Mouse (Mus musculus): Measurements from ENCODE around the gene Mrpl36. TPM values are rescaled to one million over a fixed set of nuclear protein-coding genes. Genes with fewer than 3 reads are reported as not detected.

The Mrpl36 gene
- 51.6 TPM for polyA plus RNA-seq (2017; shearing (Covaris generic))

DNA sequence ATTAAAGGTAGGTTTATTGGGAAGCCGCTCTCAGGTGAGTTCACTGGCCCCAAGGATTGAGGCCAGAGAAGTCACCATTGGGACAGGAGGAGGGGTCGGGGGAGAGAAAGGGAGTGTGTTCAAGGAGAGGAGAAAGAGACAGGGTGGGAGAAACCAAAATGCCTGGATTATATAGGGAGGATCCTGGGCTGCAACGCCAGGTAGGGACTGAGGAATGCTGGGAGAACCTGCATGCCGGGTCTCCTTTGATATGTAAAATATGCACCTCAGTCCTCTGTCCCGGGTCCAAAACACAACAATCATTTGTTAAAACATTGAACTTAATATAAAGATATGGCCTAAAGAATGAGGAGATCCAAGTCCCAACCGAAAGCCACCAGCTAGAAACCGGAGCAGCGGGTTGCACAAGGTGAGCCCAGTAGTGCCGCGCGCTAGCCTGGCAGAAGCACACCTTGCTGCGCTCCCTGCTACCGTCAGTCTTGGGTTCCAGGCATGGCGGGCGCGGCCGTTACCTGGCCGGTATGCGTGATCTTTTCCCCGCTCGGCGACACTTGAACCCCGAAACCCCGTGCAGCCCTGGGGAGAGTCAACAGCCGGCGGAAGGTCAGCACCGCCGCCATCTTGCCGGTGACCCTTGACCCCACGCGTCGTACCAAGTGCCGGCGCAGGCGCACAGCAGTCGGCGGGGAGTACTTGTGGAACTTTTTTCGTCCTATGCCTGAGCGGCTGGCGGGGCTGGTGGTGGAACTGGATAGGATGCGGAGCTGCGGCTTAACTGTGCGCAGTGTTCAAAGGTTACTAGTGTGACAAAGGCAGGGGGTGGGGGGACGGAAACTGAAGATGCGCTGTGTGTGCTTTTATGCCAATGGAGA is at the start of gene Mrpl36, which contains the start of gene Ndufs6:
TSS of gene Mrpl36 (plus strand) at position 687 of the 872 bp plus-strand sequence.
TSS of gene Ndufs6 (minus strand) at position 716 of the 872 bp plus-strand sequence.

Other genes with a start within 250 kb of the Mrpl36 start
- not detected for gene Irx4, start 68.0 kb upstream of the Mrpl36 start, polyA plus RNA-seq (2017; shearing (Covaris generic))
- 89.0 TPM for gene Ndufs6, start within 50 bp of the Mrpl36 start, polyA plus RNA-seq (2017; shearing (Covaris generic))
- gene Lpcat1, start 138.7 kb downstream of the Mrpl36 start, polyA plus RNA-seq (2017; shearing (Covaris generic)): 24.2 TPM
- not detected for gene Slc6a3, start 208.2 kb downstream of the Mrpl36 start, polyA plus RNA-seq (2017; shearing (Covaris generic))